Mouse (Mus musculus) midbrain, postnatal 0 days (tissue): ENCODE results near the gene Pip5k1a. TPM values are rescaled to one million over a fixed set of nuclear protein-coding genes. Genes with fewer than 3 reads are reported as not detected.
"Not testable (repeated sequence)": the region's sequence is repeated elsewhere in the genome, so short reads cannot be mapped to it uniquely, and the experiment has no call there.

ENCODE experiments used
- ATAC-seq: fragments of 200-750 bp; cut with Nextera tagmentation; 2 replicates; pipeline ENCODE4 v1.8.0; 2017; ENCODE audit warnings: moderate number of reproducible peaks, mild to moderate bottlenecking, moderate TSS enrichment, moderate library complexity; ENCODE audit not compliant: low FRiP score
- DNase-seq: peaks from one replicate; pipeline ENCODE4 v3.0.0-alpha.2; 2015; ENCODE audit warnings: low spot score
- H3K27ac ChIP-seq: fragments of 300-500 bp; sonication (generic); 2 replicates; pipeline ENCODE4 v1.5.1; 2014; ENCODE audit warnings: low read depth, mild to moderate bottlenecking, low read length, mixed read lengths
- H3K27me3 ChIP-seq: fragments of 300-500 bp; sonication (generic); 2 replicates; pipeline ENCODE4 v1.6.1; 2014; ENCODE audit warnings: low read length, control low read depth, mixed read lengths; ENCODE audit not compliant: insufficient read depth
- H3K36me3 ChIP-seq: fragments of 300-500 bp; sonication (generic); 2 replicates; pipeline ENCODE4 v1.6.1; 2014; ENCODE audit warnings: low read length, control low read depth, mixed read lengths; ENCODE audit not compliant: insufficient read depth
- H3K4me1 ChIP-seq: fragments of 300-500 bp; sonication (generic); 2 replicates; pipeline ENCODE4 v1.6.1; 2014; ENCODE audit warnings: mild to moderate bottlenecking, control low read depth, antibody characterized with exemption, low read length, mixed read lengths; ENCODE audit not compliant: insufficient read depth
- H3K4me2 ChIP-seq: fragments of 300-500 bp; sonication (generic); 2 replicates; pipeline ENCODE4 v1.6.1; 2014; ENCODE audit warnings: low read depth, mild to moderate bottlenecking, low read length, mixed read lengths; ENCODE audit not compliant: poor library complexity, severe bottlenecking
- H3K4me3 ChIP-seq: fragments of 300-500 bp; sonication (generic); 2 replicates; pipeline ENCODE4 v1.5.1; 2014; ENCODE audit warnings: low read depth, mild to moderate bottlenecking, low read length, moderate library complexity
- H3K9ac ChIP-seq: fragments of 300-500 bp; sonication (generic); replicated peaks from 2 replicates; pipeline ENCODE4 v1.6.1; 2014; ENCODE audit warnings: mild to moderate bottlenecking, low read length, moderate library complexity, mixed read lengths; ENCODE audit not compliant: poor library complexity, severe bottlenecking
- H3K9me3 ChIP-seq: fragments of 300-500 bp; sonication (generic); 2 replicates; pipeline ENCODE4 v1.6.1; 2016; ENCODE audit warnings: low read length, control low read depth
- CTCF ChIP-seq: IDR thresholded peaks from 2 replicates; pipeline ENCODE4 v1.5.1; 2016; ENCODE audit warnings: antibody characterized with exemption, mild to moderate bottlenecking
- WGBS: fragments of 180-500 bp; shearing (Covaris S2); extraction: QIAGEN DNeasy Blood & Tissue Kit; methylation state at CpG from one replicate; pipeline ENCODE4 v1.1.7; 2014; 5-methylcytosine and 5-hydroxymethylcytosine counted together
- polyA plus RNA-seq: library from polyadenylated mRNA; unstranded; fragments of >200 nt; fragmentation: Nextera tagmentation; extraction: Ambion mirVana; gene quantifications from 2 replicates; pipeline ENCODE4 v1.2.1, GENCODE M21; 2015
- total RNA-seq: library from RNA; depleted of rRNA; stranded (reverse); fragments of >200 nt; gene quantifications from 2 replicates; pipeline ENCODE4 v1.2.3, GENCODE M21; 2014

Pip5k1a gene
- total and polyA plus RNA-seq, 2 experiments from 2014 or later: 13.3 to 20.1 TPM

DNA sequence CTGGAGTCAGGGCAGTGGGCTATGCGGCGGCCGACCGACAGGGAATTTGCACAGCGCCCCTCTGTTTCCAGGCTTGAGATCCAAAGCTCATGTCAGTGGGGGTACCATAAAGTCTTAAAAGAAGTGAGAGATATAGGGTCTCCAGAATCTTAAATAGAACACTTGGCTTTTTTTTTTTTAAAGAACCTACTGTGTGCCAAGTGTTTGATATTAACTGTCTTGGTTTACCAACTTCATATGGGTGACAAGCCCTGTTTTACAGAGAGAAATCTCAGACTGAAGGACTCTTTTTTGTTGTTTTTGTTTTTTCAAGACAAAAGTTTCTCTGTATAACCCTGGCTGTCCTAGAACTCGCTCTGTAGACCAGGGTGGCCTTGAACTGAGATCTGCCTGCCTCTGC is 34.1 kb upstream of the Pip5k1a start:
- H3K36me3 ChIP-seq: peaks cover 14% of the 10 kb centered on the region
- 79% methylated on average over 6 of the region's 6 CpGs for WGBS
- DNase-seq: no peak
- TF ChIP-seq CTCF: no peak
- no peaks in the 10 kb centered on the region for H3K27me3 ChIP-seq
- no peak overlapping the region for H3K27ac ChIP-seq
- no peak overlapping the region for H3K4me2 ChIP-seq
- no peak overlapping the region for H3K9ac ChIP-seq
- H3K9me3 ChIP-seq: no peaks in the 10 kb centered on the region
- no peaks in the 10 kb centered on the region for H3K4me1 ChIP-seq
- ATAC-seq: no peak
- H3K4me3 ChIP-seq: no peak overlapping the region

- Histone ChIP-seq H3K27ac (no peak overlapping the region), H3K4me3 (no peak overlapping the region), H3K4me1 (no peaks in the 10 kb centered on the region), H3K27me3 (no peaks in the 10 kb centered on the region), H3K9ac (no peak overlapping the region), H3K4me2 (no peak overlapping the region), H3K9me3 (no peaks in the 10 kb centered on the region), H3K36me3 (peaks cover 14% of the 10 kb centered on the region)
- no peak for TF ChIP-seq CTCF
- 61% methylated on average over 18 of the region's 18 CpGs for WGBS
- ATAC-seq (no peak), DNase-seq (no peak)
Observed at GRCm38 (mm10) chr3:95140289-95140595, 33.5 kb upstream of the Pip5k1a start.

DNA sequence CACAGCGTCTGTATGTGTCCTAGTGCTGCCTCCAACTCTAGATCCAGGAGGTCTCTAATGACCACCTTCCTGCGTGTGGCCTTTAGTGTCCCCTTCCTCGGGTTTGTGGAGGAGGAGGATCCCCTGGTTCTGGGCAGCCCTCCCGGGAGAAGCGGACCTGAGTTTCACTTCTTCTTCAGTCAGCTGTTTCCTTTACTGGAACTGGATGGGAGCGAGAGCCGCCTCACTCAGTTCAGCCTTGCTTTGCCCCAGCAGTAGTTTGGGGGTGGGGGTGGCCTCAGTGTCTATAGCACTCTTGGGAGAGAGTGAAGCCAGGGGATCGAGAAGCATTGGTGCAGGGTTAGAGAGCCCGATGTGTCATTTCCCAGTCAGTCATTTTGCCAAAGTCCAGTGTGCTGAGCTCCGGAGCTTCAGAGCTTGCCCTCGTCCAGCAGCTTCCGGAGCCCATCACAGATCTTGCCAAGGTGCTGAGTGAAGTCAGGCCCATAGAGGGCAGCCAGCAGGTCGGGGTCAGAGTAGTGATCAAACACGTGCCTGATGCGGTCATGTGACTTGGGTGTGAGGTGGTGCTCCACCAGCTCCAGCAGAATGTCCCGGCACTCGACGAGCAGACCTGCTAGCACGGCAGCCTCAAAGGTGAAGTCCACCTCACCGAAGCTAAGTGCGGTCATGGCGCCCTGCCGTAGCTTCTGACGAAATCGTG is 33.0 kb upstream of the Pip5k1a start:
- Histone ChIP-seq H3K4me2 (no peak overlapping the region), H3K4me1 (no peaks in the 10 kb centered on the region), H3K9ac (no peak overlapping the region), H3K27me3 (no peaks in the 10 kb centered on the region), H3K4me3 (no peak overlapping the region), H3K9me3 (no peaks in the 10 kb centered on the region), H3K27ac (no peak overlapping the region), H3K36me3 (peaks cover 14% of the 10 kb centered on the region)
- no peak for ATAC-seq
- TF ChIP-seq CTCF: no peak
- 72% methylated on average over 25 of the region's 25 CpGs for WGBS
- no peak for DNase-seq

DNA sequence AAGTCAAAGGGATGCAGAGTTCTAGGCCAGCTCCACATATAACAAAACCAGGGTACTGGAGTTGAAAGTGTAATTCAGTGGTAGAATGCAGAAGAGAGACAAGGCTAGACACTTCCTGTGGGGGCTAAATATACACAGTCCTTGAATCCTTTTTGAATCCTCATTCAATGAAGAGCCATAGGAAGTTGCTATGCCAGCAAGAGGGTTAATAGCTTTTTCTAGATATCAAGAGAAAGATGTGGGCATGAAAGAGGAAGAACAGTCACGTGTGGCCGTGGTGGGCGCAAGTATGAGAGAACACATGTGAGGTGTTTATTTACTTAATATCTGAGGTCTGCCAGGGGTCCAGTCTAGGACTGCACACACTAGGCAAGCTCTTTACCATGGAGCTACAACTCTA is 29.6 kb upstream of the Pip5k1a start:
- DNase-seq (no peak), ATAC-seq (no peak)
- no peak overlapping the region for H3K9ac ChIP-seq
- H3K9me3 ChIP-seq: no peaks in the 10 kb centered on the region
- no peaks in the 10 kb centered on the region for H3K27me3 ChIP-seq
- no peak overlapping the region for H3K4me2 ChIP-seq
- H3K4me1 ChIP-seq: peaks cover 6% of the 10 kb centered on the region; the same call in 1 of the 2 replicates
- H3K4me3 ChIP-seq: no peak overlapping the region
- TF ChIP-seq CTCF: no peak
- 90% methylated on average over 3 of the region's 3 CpGs for WGBS
- no peak overlapping the region for H3K27ac ChIP-seq
- H3K36me3 ChIP-seq: peaks cover 9% of the 10 kb centered on the region

- ATAC-seq (no peak), DNase-seq (no peak)
- no peak overlapping the region for H3K9ac ChIP-seq
- H3K27me3 ChIP-seq: no peaks in the 10 kb centered on the region
- 87% methylated on average over 7 of the region's 7 CpGs for WGBS
- no peak overlapping the region for H3K27ac ChIP-seq
- peak overlapping the region; percentile 34; the same call in 1 of the 2 replicates for H3K4me3 ChIP-seq
- H3K36me3 ChIP-seq: peaks cover 8% of the 10 kb centered on the region
- H3K4me1 ChIP-seq: peaks cover 6% of the 10 kb centered on the region; the same call in 1 of the 2 replicates
- H3K4me2 ChIP-seq: peak overlapping the region; percentile 64
- TF ChIP-seq CTCF: no peak
- H3K9me3 ChIP-seq: no peaks in the 10 kb centered on the region
Observed at GRCm38 (mm10) chr3:95135433-95136052, 28.8 kb upstream of the Pip5k1a start.

DNA sequence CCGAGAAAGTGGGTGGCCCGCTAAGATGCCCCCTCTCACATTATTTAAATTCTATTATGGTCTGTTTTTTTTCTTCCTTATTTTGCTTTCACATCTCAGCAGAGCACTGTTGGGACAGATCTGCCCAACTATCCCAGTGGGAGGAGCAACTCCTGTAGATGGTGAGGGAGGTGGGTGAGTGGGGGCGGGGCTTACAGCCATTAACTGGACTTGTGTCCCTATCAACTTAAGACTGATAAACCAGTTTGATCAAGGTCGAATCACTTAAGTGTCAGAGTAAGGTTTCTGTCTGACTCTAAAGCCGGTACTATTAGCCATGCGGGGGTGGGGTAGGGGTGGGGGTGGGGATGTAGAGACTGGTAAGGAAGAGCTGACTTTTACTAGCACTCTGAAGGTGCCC is 28.3 kb upstream of the Pip5k1a start:
- H3K4me2 ChIP-seq: peak overlapping the region; percentile 64
- ATAC-seq: no peak
- no peaks in the 10 kb centered on the region for H3K9me3 ChIP-seq
- TF ChIP-seq CTCF: no peak
- no peaks in the 10 kb centered on the region for H3K27me3 ChIP-seq
- peak overlapping the region; percentile 34 for H3K4me3 ChIP-seq
- H3K36me3 ChIP-seq: peaks cover 4% of the 10 kb centered on the region
- H3K4me1 ChIP-seq: peaks cover 6% of the 10 kb centered on the region; the same call in 1 of the 2 replicates
- DNase-seq: peak; percentile 22
- H3K27ac ChIP-seq: no peak overlapping the region
- no peak overlapping the region; the same call in 1 of the 2 replicates for H3K9ac ChIP-seq
- WGBS: 42% methylated on average over 6 of the region's 6 CpGs

DNA sequence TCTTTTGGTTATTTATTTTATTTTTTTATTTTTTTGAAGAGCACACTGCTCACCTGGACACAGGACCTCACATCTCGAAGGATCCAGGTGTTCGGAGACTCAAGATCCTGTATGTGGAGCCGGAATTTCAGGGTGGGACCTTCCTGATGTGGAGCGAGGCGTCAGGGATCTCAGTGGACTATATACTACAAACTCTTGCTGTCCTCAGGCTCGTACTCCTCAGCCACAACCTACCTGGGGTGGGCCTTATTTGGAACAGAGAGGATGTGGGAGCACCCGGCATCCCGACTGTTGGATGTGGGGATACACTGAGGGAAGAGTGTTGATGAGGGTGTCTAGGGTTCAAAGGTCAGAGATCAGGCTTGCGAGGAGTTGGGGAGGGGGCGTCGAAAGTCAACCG is 27.4 kb upstream of the Pip5k1a start:
- WGBS: no CpG with 5 or more reads among the region's 12 CpGs
- not testable (repeated sequence) for H3K27me3 ChIP-seq, H3K9me3 ChIP-seq, H3K9ac ChIP-seq, DNase-seq, H3K27ac ChIP-seq, H3K36me3 ChIP-seq, H3K4me2 ChIP-seq, H3K4me1 ChIP-seq
- peak overlapping the region; percentile 53; the same call in 1 of the 2 replicates for H3K4me3 ChIP-seq
- peak; percentile 55 for ATAC-seq
